Mouse (Mus musculus): ENCODE results near the gene Gbp2. TPM values are rescaled to one million over a fixed set of nuclear protein-coding genes. Genes with fewer than 3 reads are reported as not detected.

Gbp2 gene
- total and polyA plus RNA-seq, 3 experiments, result 22.5 to 48.4 (median 36.5) TPM

GRCm38 (mm10) chr3:142620956-142621562 is 657 bp downstream of the Gbp2 start:
- TF ChIP-seq USF1 (IDR thresholded peaks at IDR 0.05; ENCODE audit: low read depth, low read length), result no peak
- TF ChIP-seq MEF2A (IDR thresholded peaks at IDR 0.05; ENCODE audit: borderline replicate concordance, low read depth, low read length), result 0 out of 2 replicates have a peak, but pooled peaks have one; percentile 30
- peak; percentile 65 for TF ChIP-seq SIN3A (IDR thresholded peaks at IDR 0.05; ENCODE audit: low read length)
- TF ChIP-seq ZNF384 (IDR thresholded peaks at IDR 0.05; ENCODE audit: low read depth, low read length), result no peak
- TF ChIP-seq JUN (IDR thresholded peaks at IDR 0.05; ENCODE audit: insufficient read depth, low read depth, low read length), result no peak
- no peak for TF ChIP-seq PAX5 (IDR thresholded peaks at IDR 0.05; ENCODE audit: low read length)
- TF ChIP-seq MXI1 (IDR thresholded peaks at IDR 0.05; ENCODE audit: low read depth, low read length), result 0 out of 2 replicates have a peak, but pooled peaks have one; percentile 23
- TF ChIP-seq CTCF (conservative IDR thresholded peaks at IDR 0.05 in 1 of 2, IDR thresholded peaks at IDR 0.05 in 1 of 2; ENCODE audit: low read depth in 2 of 2, low read length in 2 of 2), result peak; percentile 53 to 99
- peak; percentile 46 for TF ChIP-seq NRF1 (IDR thresholded peaks at IDR 0.05; ENCODE audit: low read depth, low read length)
- no peak; the same call in 1 of the 2 replicates for TF ChIP-seq ELF1 (IDR thresholded peaks at IDR 0.05; ENCODE audit: low read depth, low read length)
- TF ChIP-seq IRF4 (IDR thresholded peaks at IDR 0.05; ENCODE audit: low read depth, low read length), result peak; percentile 85
- peak; percentile 18; the same call in 1 of the 2 replicates for TF ChIP-seq HCFC1 (IDR thresholded peaks at IDR 0.05; ENCODE audit: low read depth, low read length)
- TF ChIP-seq RAD21 (IDR thresholded peaks at IDR 0.05; ENCODE audit: low read depth, low read length), result peak; percentile 99
- TF ChIP-seq ZMIZ1 (IDR thresholded peaks at IDR 0.05; ENCODE audit: low read depth, low read length), result peak; percentile 81
- no peak; the same call in 1 of the 2 replicates for TF ChIP-seq RCOR1 (conservative IDR thresholded peaks at IDR 0.05; ENCODE audit: low read depth, low read length)
- TF ChIP-seq POLR2A (IDR thresholded peaks at IDR 0.05; ENCODE audit: low read depth, low read length), result no peak
- TF ChIP-seq USF2 (conservative IDR thresholded peaks at IDR 0.05; ENCODE audit: low read depth, low read length), result no peak
- peak; percentile 98 for TF ChIP-seq SMC3 (IDR thresholded peaks at IDR 0.05; ENCODE audit: low read depth, low read length)
- peak; percentile 30; the same call in 1 of the 2 replicates for TF ChIP-seq ETS1 (conservative IDR thresholded peaks at IDR 0.05; ENCODE audit: low read depth, low read length)
- TF ChIP-seq TCF12 (IDR thresholded peaks at IDR 0.05; ENCODE audit: low read depth, low read length), result peak; percentile 43; the same call in 1 of the 2 replicates
- TF ChIP-seq ZC3H11A (IDR thresholded peaks at IDR 0.05; ENCODE audit: low read depth, low read length), result peak; percentile 95
- no peak for TF ChIP-seq CHD2 (IDR thresholded peaks at IDR 0.05; ENCODE audit: low read length)
- peak; percentile 92 for TF ChIP-seq CHD1 (IDR thresholded peaks at IDR 0.05; ENCODE audit: low read depth, low read length)
- 0 out of 2 replicates have a peak, but pooled peaks have one; percentile 1 for TF ChIP-seq BHLHE40 (IDR thresholded peaks at IDR 0.05; ENCODE audit: low read depth, low read length)
- no peak for TF ChIP-seq UBTF (IDR thresholded peaks at IDR 0.05; ENCODE audit: low read depth, low read length)
- no peak for TF ChIP-seq POLR2AphosphoS2 (IDR thresholded peaks at IDR 0.05; ENCODE audit: low read depth, low read length)
- TF ChIP-seq MAZ (IDR thresholded peaks at IDR 0.05; ENCODE audit: low read depth, low read length), result peak; percentile 79
- TF ChIP-seq MYC (IDR thresholded peaks at IDR 0.05; ENCODE audit: low read depth, low read length), result 0 out of 2 replicates have a peak, but pooled peaks have one; percentile 17
- 0 out of 2 replicates have a peak, but pooled peaks have one; percentile 59 for TF ChIP-seq TBP (conservative IDR thresholded peaks at IDR 0.05; ENCODE audit: low read depth, low read length)
- TF ChIP-seq KAT2A (IDR thresholded peaks at IDR 0.05; ENCODE audit: insufficient replicate concordance, low read length), result 0 out of 2 replicates have a peak, but pooled peaks have one; percentile 7
- TF ChIP-seq NELFE (IDR thresholded peaks at IDR 0.05; ENCODE audit: low read depth, low read length), result peak; percentile 49
- TF ChIP-seq MAX (IDR thresholded peaks at IDR 0.05; ENCODE audit: low read length), result peak; percentile 7; the same call in 1 of the 2 replicates
- TF ChIP-seq MAFK (IDR thresholded peaks at IDR 0.05; ENCODE audit: insufficient replicate concordance, low read length), result no peak
- no peak; the same call in none of the 2 replicates for TF ChIP-seq EP300 (IDR thresholded peaks at IDR 0.05; ENCODE audit: low read length)
- TF ChIP-seq GABPA (IDR thresholded peaks at IDR 0.05; ENCODE audit: insufficient replicate concordance, low read depth, low read length), result no peak
- TF ChIP-seq E2F4 (IDR thresholded peaks at IDR 0.05; ENCODE audit: insufficient replicate concordance, low read depth, low read length), result no peak
- TF ChIP-seq ZKSCAN1 (IDR thresholded peaks at IDR 0.05; ENCODE audit: borderline replicate concordance, low read depth, low read length), result no peak
- 0 out of 2 replicates have a peak, but pooled peaks have one; percentile 4 for TF ChIP-seq JUND (conservative IDR thresholded peaks at IDR 0.05; ENCODE audit: low read depth, low read length)
- Histone ChIP-seq H3K79me2 (replicated peaks; ENCODE audit: control insufficient read depth, extremely low read depth, insufficient read depth, poor library complexity, severe bottlenecking) (no peaks in the 10 kb centered on the region), H3K27me3 (replicated peaks) (peaks cover 2% of the 10 kb centered on the region), H3K9ac (ENCODE audit: insufficient read depth, low read depth) (peak overlapping the region; percentile 83), H3K4me3 (replicated peaks in 1 of 3; ENCODE audit: low read depth in 2 of 3, low read length in 2 of 3, poor library complexity in 1 of 3) (peak overlapping the region; percentile 50 to 68 (median 67)), H3K4me1 (ENCODE audit: control insufficient read depth in 1 of 2, insufficient read depth in 2 of 2) (peaks cover 11 to 31% of the 10 kb centered on the region in 2 experiments), H3K27ac (ENCODE audit: insufficient read depth, low read depth) (peak overlapping the region; percentile 73), H3K4me2 (ENCODE audit: insufficient read depth, low read depth, poor library complexity, severe bottlenecking) (peak overlapping the region; percentile 94), H3K36me3 (replicated peaks in 1 of 2; ENCODE audit: control insufficient read depth in 1 of 2, insufficient read depth in 1 of 2, low read length in 1 of 2) (peaks cover 7 to 21% of the 10 kb centered on the region in 2 experiments), H3K9me3 (replicated peaks; ENCODE audit: low read length) (no peaks in the 10 kb centered on the region)
- DNase-seq (ENCODE audit: extremely low read depth), result peak; percentile 90
- in situ Hi-C loops (cut with MboI; ENCODE audit: low pct_ligation_motif_present, low pct_unique_long_range_greater_than_20kb, low sequenced_read_pairs) (no loop called here), dilution Hi-C loops (cut with MboI; ENCODE audit: extremely low pct_ligation_motif_present, extremely low pct_unique_long_range_greater_than_20kb, low sequenced_read_pairs) (no loop called here)

All from CH12.LX (cell line).